Mouse (Mus musculus): ENCODE measurements around the gene Gm49325.

Gene Gm49325

GRCm38 (mm10) chr10:77605908-77606826 lies at the start of gene Gm49325, which contains the start of gene Sumo3:
Gene Gm49325 (plus strand): TSS chr10:77606197.
Gene Sumo3 (plus strand): TSS chr10:77606097.
- peak; percentile 91 for DNase-seq (ENCODE audit: low spot score)

GRCm38 (mm10) chr10:77556631-77557030 lies 49.4 kb upstream of the Gm49325 start:
- no peak for DNase-seq (ENCODE audit: low spot score)

- DNase-seq (ENCODE audit: low spot score): no peak
Observed at GRCm38 (mm10) chr10:77557641-77558040, 48.4 kb upstream of the Gm49325 start.

- no peak for DNase-seq (ENCODE audit: low spot score)
Observed at GRCm38 (mm10) chr10:77560090-77560489, 45.9 kb upstream of the Gm49325 start.

GRCm38 (mm10) chr10:77560830-77561229 lies 45.2 kb upstream of the Gm49325 start:
- DNase-seq (ENCODE audit: low spot score): no peak

- no peak for DNase-seq (ENCODE audit: low spot score)
Observed at GRCm38 (mm10) chr10:77561508-77561907, 44.5 kb upstream of the Gm49325 start.

- no peak for DNase-seq (ENCODE audit: low spot score)
Observed at GRCm38 (mm10) chr10:77565005-77565404, 41.0 kb upstream of the Gm49325 start.

- peak; percentile 78 for DNase-seq (ENCODE audit: low spot score)
Observed at GRCm38 (mm10) chr10:77566651-77567050, 39.3 kb upstream of the Gm49325 start.

- DNase-seq (ENCODE audit: low spot score): peak; percentile 21
Observed at GRCm38 (mm10) chr10:77569481-77569880, 36.5 kb upstream of the Gm49325 start.

GRCm38 (mm10) chr10:77569973-77570658 lies 35.9 kb upstream of the Gm49325 start:
- DNase-seq (ENCODE audit: low spot score): no peak

- DNase-seq (ENCODE audit: low spot score): peak; percentile 44
Observed at GRCm38 (mm10) chr10:77572225-77572624, 33.8 kb upstream of the Gm49325 start.

- DNase-seq (ENCODE audit: low spot score): no peak
Observed at GRCm38 (mm10) chr10:77573162-77573561, 32.8 kb upstream of the Gm49325 start.

- no peak for DNase-seq (ENCODE audit: low spot score)
Observed at GRCm38 (mm10) chr10:77580027-77580920, 25.7 kb upstream of the Gm49325 start.

GRCm38 (mm10) chr10:77581023-77581407 lies 25.0 kb upstream of the Gm49325 start:
- no peak for DNase-seq (ENCODE audit: low spot score)

GRCm38 (mm10) chr10:77581408-77582284 lies 24.4 kb upstream of the Gm49325 start, which contains the start of gene Pttg1ip:
Gene Pttg1ip (plus strand): TSS chr10:77581720.
- DNase-seq (ENCODE audit: low spot score): peak; percentile 99

GRCm38 (mm10) chr10:77582285-77582618 lies 23.7 kb upstream of the Gm49325 start:
- DNase-seq (ENCODE audit: low spot score): no peak

GRCm38 (mm10) chr10:77583795-77584422 lies 22.1 kb upstream of the Gm49325 start:
- DNase-seq (ENCODE audit: low spot score): no peak

- no peak for DNase-seq (ENCODE audit: low spot score)
Observed at GRCm38 (mm10) chr10:77586637-77587036, 19.4 kb upstream of the Gm49325 start.

- no peak for DNase-seq (ENCODE audit: low spot score)
Observed at GRCm38 (mm10) chr10:77587091-77587775, 18.8 kb upstream of the Gm49325 start.

- DNase-seq (ENCODE audit: low spot score): no peak
Observed at GRCm38 (mm10) chr10:77588036-77588435, 18.0 kb upstream of the Gm49325 start.
